Mouse (Mus musculus): ENCODE data around the gene Utp11.

GRCm38 (mm10) chr4:124674334-124675032 is 18.9 kb downstream of the Utp11 start:
- no peak for TF ChIP-seq CTCF (IDR thresholded peaks at IDR 0.05; ENCODE audit: insufficient read depth, low read depth, low read length)
- no peak for TF ChIP-seq POLR2A (IDR thresholded peaks at IDR 0.05; ENCODE audit: insufficient read depth, low read depth, low read length)
